Mouse (Mus musculus): Measurements from ENCODE around the gene Clec18a. TPM values are rescaled to one million over a fixed set of nuclear protein-coding genes. Genes with fewer than 3 reads are reported as not detected.
A peak's percentile ranks its signal among the peaks of the same experiment; 100 is the strongest.
"Not testable (repeated sequence)": the region's sequence is repeated elsewhere in the genome, so short reads cannot be mapped to it uniquely, and the experiment has no call there.

Clec18a gene
- polyA plus RNA-seq, 1 experiment from 2014 or later, result 0.52 TPM

GRCm38 (mm10) chr8:111083936-111084335 lies 8.3 kb downstream of the Clec18a start:
- not testable (repeated sequence) for H3K36me3 ChIP-seq (ENCODE audit: control insufficient read depth, insufficient read depth, low read length); H3K4me3 ChIP-seq (ENCODE audit: low read depth, low read length); DNase-seq (ENCODE audit: low spot score); H3K27ac ChIP-seq (ENCODE audit: low read depth, low read length); H3K9me3 ChIP-seq (ENCODE audit: control insufficient read depth, low read length); H3K4me2 ChIP-seq (replicated peaks; ENCODE audit: low read depth, low read length); H3K9ac ChIP-seq (ENCODE audit: low read depth, low read length); H3K4me1 ChIP-seq (replicated peaks; ENCODE audit: control insufficient read depth, insufficient read depth, low read length); ATAC-seq (ENCODE audit: low FRiP score); H3K27me3 ChIP-seq (ENCODE audit: control insufficient read depth, insufficient read depth, low read length)
- WGBS, result 87% methylated on average over 5 of the region's 5 CpGs

- 61% methylated on average over 12 of the region's 12 CpGs for WGBS
- Histone ChIP-seq H3K9me3 (ENCODE audit: control insufficient read depth, low read length) (no peaks in the 10 kb centered on the region), H3K4me3 (ENCODE audit: low read depth, low read length) (no peak overlapping the region)
Measured at GRCm38 (mm10) chr8:111081580-111082258, 10.5 kb downstream of the Clec18a start.

GRCm38 (mm10) chr8:111079861-111080271 lies 12.4 kb downstream of the Clec18a start:
- WGBS, result 34% methylated on average over 6 of the region's 6 CpGs

More at GRCm38 (mm10) chr8:111081580-111082258, 10.5 kb downstream of the Clec18a start:
- Histone ChIP-seq H3K4me1 (replicated peaks; ENCODE audit: control insufficient read depth, insufficient read depth, low read length) (peaks cover 4% of the 10 kb centered on the region), H3K9ac (ENCODE audit: low read depth, low read length) (no peak overlapping the region), H3K27ac (ENCODE audit: low read depth, low read length) (no peak overlapping the region), H3K4me2 (replicated peaks; ENCODE audit: low read depth, low read length) (no peak overlapping the region), H3K36me3 (ENCODE audit: control insufficient read depth, insufficient read depth, low read length) (no peaks in the 10 kb centered on the region), H3K27me3 (ENCODE audit: control insufficient read depth, insufficient read depth, low read length) (no peaks in the 10 kb centered on the region)
- no peak; the same call in 1 of the 2 replicates for ATAC-seq (ENCODE audit: low FRiP score)
- peak; percentile 15 for DNase-seq (ENCODE audit: low spot score)

GRCm38 (mm10) chr8:111079461-111079860 lies 12.8 kb downstream of the Clec18a start:
- Histone ChIP-seq H3K4me3 (ENCODE audit: low read depth, low read length) (no peak overlapping the region), H3K4me2 (replicated peaks; ENCODE audit: low read depth, low read length) (no peak overlapping the region), H3K4me1 (replicated peaks; ENCODE audit: control insufficient read depth, insufficient read depth, low read length) (peaks cover 4% of the 10 kb centered on the region), H3K36me3 (ENCODE audit: control insufficient read depth, insufficient read depth, low read length) (no peaks in the 10 kb centered on the region), H3K27ac (ENCODE audit: low read depth, low read length) (no peak overlapping the region), H3K9me3 (ENCODE audit: control insufficient read depth, low read length) (no peaks in the 10 kb centered on the region), H3K9ac (ENCODE audit: low read depth, low read length) (no peak overlapping the region), H3K27me3 (ENCODE audit: control insufficient read depth, insufficient read depth, low read length) (no peaks in the 10 kb centered on the region)
- 65% methylated on average over 5 of the region's 5 CpGs for WGBS
- no peak for ATAC-seq (ENCODE audit: low FRiP score)
- DNase-seq (ENCODE audit: low spot score), result no peak

More at GRCm38 (mm10) chr8:111079861-111080271, 12.4 kb downstream of the Clec18a start:
- H3K27ac ChIP-seq (ENCODE audit: low read depth, low read length), result no peak overlapping the region
- ATAC-seq (ENCODE audit: low FRiP score) (no peak), DNase-seq (ENCODE audit: low spot score) (peak; percentile 30)
- peaks cover 4% of the 10 kb centered on the region for H3K4me1 ChIP-seq (replicated peaks; ENCODE audit: control insufficient read depth, insufficient read depth, low read length)
- H3K36me3 ChIP-seq (ENCODE audit: control insufficient read depth, insufficient read depth, low read length), result no peaks in the 10 kb centered on the region
- H3K9me3 ChIP-seq (ENCODE audit: control insufficient read depth, low read length), result no peaks in the 10 kb centered on the region
- no peak overlapping the region; the same call in 1 of the 2 replicates for H3K4me2 ChIP-seq (replicated peaks; ENCODE audit: low read depth, low read length)
- no peak overlapping the region for H3K4me3 ChIP-seq (ENCODE audit: low read depth, low read length)
- no peaks in the 10 kb centered on the region for H3K27me3 ChIP-seq (ENCODE audit: control insufficient read depth, insufficient read depth, low read length)
- H3K9ac ChIP-seq (ENCODE audit: low read depth, low read length), result no peak overlapping the region

GRCm38 (mm10) chr8:111075926-111076325 lies 16.3 kb downstream of the Clec18a start:
- 77% methylated on average over 3 of the region's 3 CpGs for WGBS
- no peak for ATAC-seq (ENCODE audit: low FRiP score)
- Histone ChIP-seq H3K4me2 (replicated peaks; ENCODE audit: low read depth, low read length) (no peak overlapping the region), H3K4me3 (ENCODE audit: low read depth, low read length) (no peak overlapping the region), H3K9me3 (ENCODE audit: control insufficient read depth, low read length) (no peaks in the 10 kb centered on the region), H3K9ac (ENCODE audit: low read depth, low read length) (no peak overlapping the region), H3K27ac (ENCODE audit: low read depth, low read length) (no peak overlapping the region), H3K36me3 (ENCODE audit: control insufficient read depth, insufficient read depth, low read length) (no peaks in the 10 kb centered on the region), H3K4me1 (replicated peaks; ENCODE audit: control insufficient read depth, insufficient read depth, low read length) (peaks cover 4% of the 10 kb centered on the region; the same call in 1 of the 2 replicates), H3K27me3 (ENCODE audit: control insufficient read depth, insufficient read depth, low read length) (no peaks in the 10 kb centered on the region)
- no peak for DNase-seq (ENCODE audit: low spot score)

GRCm38 (mm10) chr8:111068660-111069059 lies 23.6 kb downstream of the Clec18a start:
- not testable (repeated sequence) for H3K4me3 ChIP-seq (ENCODE audit: low read depth, low read length); H3K4me1 ChIP-seq (replicated peaks; ENCODE audit: control insufficient read depth, insufficient read depth, low read length); H3K27me3 ChIP-seq (ENCODE audit: control insufficient read depth, insufficient read depth, low read length); DNase-seq (ENCODE audit: low spot score); H3K9me3 ChIP-seq (ENCODE audit: control insufficient read depth, low read length); H3K27ac ChIP-seq (ENCODE audit: low read depth, low read length); H3K36me3 ChIP-seq (ENCODE audit: control insufficient read depth, insufficient read depth, low read length); H3K9ac ChIP-seq (ENCODE audit: low read depth, low read length); ATAC-seq (ENCODE audit: low FRiP score); H3K4me2 ChIP-seq (replicated peaks; ENCODE audit: low read depth, low read length)
- WGBS, result 95% methylated on average over 9 of the region's 9 CpGs

- H3K9ac ChIP-seq (ENCODE audit: low read depth, low read length), result no peak overlapping the region
- H3K4me1 ChIP-seq (replicated peaks; ENCODE audit: control insufficient read depth, insufficient read depth, low read length), result no peaks in the 10 kb centered on the region
- no peaks in the 10 kb centered on the region for H3K9me3 ChIP-seq (ENCODE audit: control insufficient read depth, low read length)
- ATAC-seq (ENCODE audit: low FRiP score), result no peak
- no peak overlapping the region for H3K4me3 ChIP-seq (ENCODE audit: low read depth, low read length)
- 23% methylated on average over 10 of the region's 10 CpGs for WGBS
- H3K4me2 ChIP-seq (replicated peaks; ENCODE audit: low read depth, low read length), result no peak overlapping the region
- H3K27me3 ChIP-seq (ENCODE audit: control insufficient read depth, insufficient read depth, low read length), result no peaks in the 10 kb centered on the region
- no peak overlapping the region for H3K27ac ChIP-seq (ENCODE audit: low read depth, low read length)
- no peaks in the 10 kb centered on the region for H3K36me3 ChIP-seq (ENCODE audit: control insufficient read depth, insufficient read depth, low read length)
- no peak for DNase-seq (ENCODE audit: low spot score)
Measured at GRCm38 (mm10) chr8:111067439-111067838, 24.8 kb downstream of the Clec18a start.

- 83% methylated on average over 4 of the region's 4 CpGs for WGBS
- H3K9ac ChIP-seq (ENCODE audit: low read depth, low read length), result no peak overlapping the region
- H3K4me1 ChIP-seq (replicated peaks; ENCODE audit: control insufficient read depth, insufficient read depth, low read length), result no peaks in the 10 kb centered on the region
- no peak for ATAC-seq (ENCODE audit: low FRiP score)
- no peak for DNase-seq (ENCODE audit: low spot score)
- H3K36me3 ChIP-seq (ENCODE audit: control insufficient read depth, insufficient read depth, low read length), result no peaks in the 10 kb centered on the region
- no peaks in the 10 kb centered on the region for H3K9me3 ChIP-seq (ENCODE audit: control insufficient read depth, low read length)
- H3K27ac ChIP-seq (ENCODE audit: low read depth, low read length), result no peak overlapping the region
- no peak overlapping the region for H3K4me2 ChIP-seq (replicated peaks; ENCODE audit: low read depth, low read length)
- no peak overlapping the region for H3K4me3 ChIP-seq (ENCODE audit: low read depth, low read length)
- no peaks in the 10 kb centered on the region for H3K27me3 ChIP-seq (ENCODE audit: control insufficient read depth, insufficient read depth, low read length)
Measured at GRCm38 (mm10) chr8:111066308-111066707, 25.9 kb downstream of the Clec18a start.

- ATAC-seq (ENCODE audit: low FRiP score) (no peak), DNase-seq (ENCODE audit: low spot score) (no peak)
- 51% methylated on average over 2 of the region's 2 CpGs for WGBS
- Histone ChIP-seq H3K36me3 (ENCODE audit: control insufficient read depth, insufficient read depth, low read length) (no peaks in the 10 kb centered on the region), H3K4me1 (replicated peaks; ENCODE audit: control insufficient read depth, insufficient read depth, low read length) (no peaks in the 10 kb centered on the region), H3K4me2 (replicated peaks; ENCODE audit: low read depth, low read length) (peak overlapping the region; percentile 15; the same call in 1 of the 2 replicates), H3K27ac (ENCODE audit: low read depth, low read length) (no peak overlapping the region), H3K9me3 (ENCODE audit: control insufficient read depth, low read length) (no peaks in the 10 kb centered on the region), H3K4me3 (ENCODE audit: low read depth, low read length) (peak overlapping the region; percentile 68; the same call in 1 of the 2 replicates), H3K9ac (ENCODE audit: low read depth, low read length) (no peak overlapping the region), H3K27me3 (ENCODE audit: control insufficient read depth, insufficient read depth, low read length) (no peaks in the 10 kb centered on the region)
Measured at GRCm38 (mm10) chr8:111062893-111063292, 29.3 kb downstream of the Clec18a start.
